Mouse (Mus musculus) spleen, postnatal 10 days (tissue): ENCODE results near the gene Fstl4.

Source experiments
- DNase-seq, 2 experiments: peaks; one replicate each; pipeline ENCODE4 v3.0.0; 2021 to 2022; ENCODE audit warnings: low spot score in 2 of 2

The Fstl4 gene

GRCm38 (mm10) chr11:52764461-52764893, at the start of gene Fstl4:
Gene Fstl4 (plus strand): TSS chr11:52764634.
- peak in 1 of 2 experiments; percentile 22 for DNase-seq

GRCm38 (mm10) chr11:52718570-52718969, 45.9 kb upstream of the Fstl4 start:
- DNase-seq = no peak

GRCm38 (mm10) chr11:52721087-52721486, 43.3 kb upstream of the Fstl4 start:
- DNase-seq = no peak

GRCm38 (mm10) chr11:52722706-52723105, 41.7 kb upstream of the Fstl4 start:
- no peak for DNase-seq

- DNase-seq = no peak
These were observed 38.4 kb upstream of the Fstl4 start for GRCm38 (mm10) chr11:52726001-52726400.

- no peak for DNase-seq
These were observed 36.0 kb upstream of the Fstl4 start for GRCm38 (mm10) chr11:52728479-52728878.

GRCm38 (mm10) chr11:52729890-52730289, 34.5 kb upstream of the Fstl4 start:
- no peak for DNase-seq

- no peak for DNase-seq
These were observed 32.5 kb upstream of the Fstl4 start for GRCm38 (mm10) chr11:52731979-52732378.

- no peak for DNase-seq
These were observed 29.8 kb upstream of the Fstl4 start for GRCm38 (mm10) chr11:52734493-52735195.

GRCm38 (mm10) chr11:52739187-52739586, 25.2 kb upstream of the Fstl4 start:
- no peak for DNase-seq

- DNase-seq = no peak
These were observed 24.0 kb upstream of the Fstl4 start for GRCm38 (mm10) chr11:52740466-52740865.

- DNase-seq = no peak
These were observed 20.5 kb upstream of the Fstl4 start for GRCm38 (mm10) chr11:52743956-52744355.

GRCm38 (mm10) chr11:52744593-52745450, 19.6 kb upstream of the Fstl4 start:
- no peak for DNase-seq

GRCm38 (mm10) chr11:52747206-52747605, 17.2 kb upstream of the Fstl4 start:
- no peak for DNase-seq

GRCm38 (mm10) chr11:52747766-52748456, 16.5 kb upstream of the Fstl4 start:
- DNase-seq = no peak

GRCm38 (mm10) chr11:52749988-52750387, 14.4 kb upstream of the Fstl4 start:
- DNase-seq = no peak

- no peak for DNase-seq
These were observed 11.9 kb upstream of the Fstl4 start for GRCm38 (mm10) chr11:52752524-52752923.

- no peak for DNase-seq
These were observed 11.2 kb upstream of the Fstl4 start for GRCm38 (mm10) chr11:52753261-52753660.

- no peak for DNase-seq
These were observed 2.6 kb upstream of the Fstl4 start for GRCm38 (mm10) chr11:52761800-52762199.

- DNase-seq = no peak
These were observed 652 bp downstream of the Fstl4 start for GRCm38 (mm10) chr11:52764894-52765677.

GRCm38 (mm10) chr11:52765678-52766254, 1.3 kb downstream of the Fstl4 start:
- DNase-seq = no peak
